Mouse (Mus musculus): ENCODE measurements around the gene Igsf3.

- no peak for TF ChIP-seq CTCF (IDR thresholded peaks at IDR 0.05; ENCODE audit: borderline replicate concordance, extremely low read depth, insufficient read depth, insufficient read length)
- TF ChIP-seq POLR2A (IDR thresholded peaks at IDR 0.05; ENCODE audit: borderline replicate concordance, extremely low read depth, insufficient read depth, insufficient read length, poor library complexity, severe bottlenecking) = no peak
Measured at GRCm38 (mm10) chr3:101396061-101396460, 19.2 kb downstream of the Igsf3 start.

All from brain, embryonic 14.5 days (tissue).